Mouse (Mus musculus) small intestine, adult 2 months (tissue): ENCODE measurements around the gene Cic. TPM values are rescaled to one million over a fixed set of nuclear protein-coding genes. Genes with fewer than 3 reads are reported as not detected.

ENCODE experiments used
- H3K27ac ChIP-seq: fragments of 200-500 bp; 2 replicates; pipeline ENCODE4 v1.5.1; 2012; ENCODE audit warnings: low read depth, low read length, control low read depth, inconsistent platforms; ENCODE audit not compliant: insufficient read depth
- H3K27me3 ChIP-seq: fragments of 200-500 bp; 2 replicates; pipeline ENCODE4 v1.6.1; 2012; ENCODE audit warnings: mild to moderate bottlenecking, moderate library complexity, low read length, inconsistent platforms; ENCODE audit not compliant: control insufficient read depth, insufficient read depth
- H3K36me3 ChIP-seq: fragments of 200-500 bp; 2 replicates; pipeline ENCODE4 v1.6.1; 2012; ENCODE audit warnings: mild to moderate bottlenecking, low read length, control low read depth, inconsistent platforms; ENCODE audit not compliant: control insufficient read depth, insufficient read depth
- H3K4me1 ChIP-seq: fragments of 200-500 bp; 2 replicates; pipeline ENCODE4 v1.6.1; 2012; ENCODE audit warnings: low read length, inconsistent platforms, mixed read lengths; ENCODE audit not compliant: control insufficient read depth, insufficient read depth, insufficient read length
- H3K4me3 ChIP-seq: fragments of 200-500 bp; 2 replicates; pipeline ENCODE4 v1.5.1; 2012; ENCODE audit warnings: low read depth, mild to moderate bottlenecking, control low read depth, inconsistent platforms, low read length, moderate library complexity
- CTCF ChIP-seq: fragments of 200-500 bp; IDR thresholded peaks from 2 replicates; pipeline ENCODE4 v1.5.1; 2012; ENCODE audit warnings: low read depth, mild to moderate bottlenecking, control low read depth, inconsistent platforms, low read length, moderate library complexity, mixed read lengths; ENCODE audit not compliant: insufficient replicate concordance, insufficient read length; ENCODE audit errors: extremely low read depth
- POLR2A ChIP-seq: fragments of 200-500 bp; IDR thresholded peaks from 2 replicates; pipeline ENCODE4 v1.6.1; 2012; ENCODE audit warnings: low read depth, mild to moderate bottlenecking, control low read depth, inconsistent platforms, low read length, moderate library complexity
- WGBS: fragments of 180-500 bp; shearing (Covaris S2); methylation state at CpG from one replicate; pipeline ENCODE4 v1.1.7; 2018; 5-methylcytosine and 5-hydroxymethylcytosine counted together
- polyA plus RNA-seq: library from polyadenylated mRNA; depleted of rRNA; stranded (reverse); fragments of >200 nt; gene quantifications from 2 replicates; pipeline ENCODE4 v1.2.3, GENCODE M21; 2012

Gene Cic
- polyA plus RNA-seq, 1 experiment = 65.6 TPM

GRCm38 (mm10) chr7:25277405-25277804, 9.9 kb downstream of the Cic start:
- no peak overlapping the region for H3K4me3 ChIP-seq
- no peak overlapping the region for H3K27ac ChIP-seq
- no peaks in the 10 kb centered on the region for H3K27me3 ChIP-seq
- peaks cover 5% of the 10 kb centered on the region; the same call in 1 of the 2 replicates for H3K36me3 ChIP-seq
- peaks cover 41% of the 10 kb centered on the region for H3K4me1 ChIP-seq
- WGBS = 87% methylated on average over 4 of the region's 4 CpGs
- TF ChIP-seq POLR2A = no peak
- no peak for TF ChIP-seq CTCF

- no peaks in the 10 kb centered on the region for H3K27me3 ChIP-seq
- no peak overlapping the region for H3K4me3 ChIP-seq
- H3K36me3 ChIP-seq = peaks cover under 1% of the 10 kb centered on the region; the same call in 1 of the 2 replicates
- TF ChIP-seq POLR2A = no peak
- no peak for TF ChIP-seq CTCF
- peak overlapping the region; percentile 4; the same call in 1 of the 2 replicates for H3K27ac ChIP-seq
- peaks cover 44% of the 10 kb centered on the region for H3K4me1 ChIP-seq
- 1% methylated on average over 4 of the region's 4 CpGs for WGBS
Measured at GRCm38 (mm10) chr7:25277998-25278340, 10.5 kb downstream of the Cic start.

- H3K4me1 ChIP-seq = peaks cover 45% of the 10 kb centered on the region
- H3K27me3 ChIP-seq = no peaks in the 10 kb centered on the region
- no peaks in the 10 kb centered on the region for H3K36me3 ChIP-seq
- TF ChIP-seq CTCF = peak; percentile 34; the same call in 1 of the 2 replicates
- TF ChIP-seq POLR2A = no peak
- H3K4me3 ChIP-seq = peak overlapping the region; percentile 81
- peak overlapping the region; percentile 85 for H3K27ac ChIP-seq
- under 1% methylated on average over 58 of the region's 60 CpGs for WGBS
Measured at GRCm38 (mm10) chr7:25278341-25279075, 11.0 kb downstream of the Cic start.

GRCm38 (mm10) chr7:25279076-25279860, 11.8 kb downstream of the Cic start:
- WGBS = under 1% methylated on average over 48 of the region's 49 CpGs
- TF ChIP-seq CTCF (no peak), POLR2A (no peak)
- Histone ChIP-seq H3K4me3 (peak overlapping the region; percentile 81), H3K36me3 (no peaks in the 10 kb centered on the region), H3K27ac (peak overlapping the region; percentile 80), H3K4me1 (peaks cover 48% of the 10 kb centered on the region), H3K27me3 (no peaks in the 10 kb centered on the region)

GRCm38 (mm10) chr7:25279861-25280791, 12.6 kb downstream of the Cic start:
- TF ChIP-seq POLR2A (no peak), CTCF (no peak)
- Histone ChIP-seq H3K4me3 (peak overlapping the region; percentile 81), H3K27me3 (no peaks in the 10 kb centered on the region), H3K27ac (peak overlapping the region; percentile 80; the same call in 1 of the 2 replicates), H3K4me1 (peaks cover 45% of the 10 kb centered on the region), H3K36me3 (peaks cover 3% of the 10 kb centered on the region; the same call in 1 of the 2 replicates)
- WGBS = 10% methylated on average over 6 of the region's 6 CpGs

- WGBS = 14% methylated on average over 12 of the region's 12 CpGs
- peak overlapping the region; percentile 66 for H3K27ac ChIP-seq
- H3K4me3 ChIP-seq = peak overlapping the region; percentile 62
- peaks cover 36% of the 10 kb centered on the region for H3K4me1 ChIP-seq
- H3K27me3 ChIP-seq = no peaks in the 10 kb centered on the region
- TF ChIP-seq CTCF = no peak
- no peak for TF ChIP-seq POLR2A
- peaks cover 12% of the 10 kb centered on the region for H3K36me3 ChIP-seq
Measured at GRCm38 (mm10) chr7:25281166-25281733, 13.7 kb downstream of the Cic start.
